Mouse (Mus musculus) megakaryocyte, embryonic 14.5 days (primary cell): ENCODE data around the gene Pgrmc1.

Experiments used
- FLI1 ChIP-seq: IDR thresholded peaks from 2 replicates; pipeline ENCODE4 v1.6.1; 2012; ENCODE audit warnings: low read length, inconsistent platforms, mixed read lengths
- GATA1 ChIP-seq: IDR thresholded peaks from 3 replicates; pipeline ENCODE4 v1.6.1; 2012; ENCODE audit warnings: mixed read lengths, low read length, inconsistent platforms, borderline replicate concordance

DNA sequence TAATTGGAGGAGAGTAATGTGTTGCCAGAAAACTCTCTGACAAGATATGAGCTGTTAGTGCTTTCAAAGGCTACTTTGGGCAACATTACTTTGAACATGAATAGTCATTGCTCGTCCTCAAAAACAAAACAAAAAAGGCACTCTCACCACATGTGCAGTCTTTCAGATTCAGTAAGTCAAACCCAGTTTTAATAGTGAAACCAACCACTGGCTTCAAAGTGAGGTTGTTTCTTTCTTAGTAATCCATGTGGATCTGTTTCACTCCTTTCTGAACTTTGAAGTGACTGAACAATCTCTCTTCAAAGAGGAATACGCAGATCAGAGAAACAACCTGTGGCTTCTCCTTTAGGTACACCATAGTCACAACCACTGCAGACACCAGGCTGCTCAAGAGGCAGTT lies 11.1 kb downstream of the Pgrmc1 start:
- TF ChIP-seq GATA1 = no peak
- no peak for TF ChIP-seq FLI1
